Mouse (Mus musculus) gonadal fat pad, adult 2 months (tissue): ENCODE measurements around the gene Tmem183a. TPM values are rescaled to one million over a fixed set of nuclear protein-coding genes. Genes with fewer than 3 reads are reported as not detected.

Experiments
- DNase-seq: peaks from one replicate; pipeline ENCODE4 v3.0.0-alpha.2; 2012; ENCODE audit warnings: low read depth
- polyA plus RNA-seq: library from polyadenylated mRNA; depleted of rRNA; stranded (reverse); fragments of >200 nt; gene quantifications from 2 replicates; pipeline ENCODE4 v1.2.3, GENCODE M21; 2012

Gene Tmem183a
- polyA plus RNA-seq, 1 experiment: 73.9 TPM

GRCm38 (mm10) chr1:134344005-134344950 is 17.5 kb downstream of the Tmem183a start:
- DNase-seq: no peak

- DNase-seq: no peak
Measured at GRCm38 (mm10) chr1:134343567-134343966, 18.2 kb downstream of the Tmem183a start.

- no peak for DNase-seq
Measured at GRCm38 (mm10) chr1:134342781-134343310, 18.9 kb downstream of the Tmem183a start.

GRCm38 (mm10) chr1:134342278-134342664 is 19.5 kb downstream of the Tmem183a start:
- DNase-seq: no peak

GRCm38 (mm10) chr1:134341641-134342277 is 20.0 kb downstream of the Tmem183a start:
- no peak for DNase-seq

GRCm38 (mm10) chr1:134339757-134340619 is 21.8 kb downstream of the Tmem183a start:
- DNase-seq: no peak

- DNase-seq: no peak
Measured at GRCm38 (mm10) chr1:134339162-134339561, 22.6 kb downstream of the Tmem183a start.

GRCm38 (mm10) chr1:134336958-134337710 is 24.6 kb downstream of the Tmem183a start:
- no peak for DNase-seq

GRCm38 (mm10) chr1:134335924-134336810 is 25.6 kb downstream of the Tmem183a start:
- DNase-seq: no peak

- no peak for DNase-seq
Measured at GRCm38 (mm10) chr1:134335211-134335923, 26.4 kb downstream of the Tmem183a start.

- no peak for DNase-seq
Measured at GRCm38 (mm10) chr1:134334111-134334827, 27.5 kb downstream of the Tmem183a start.

- DNase-seq: no peak
Measured at GRCm38 (mm10) chr1:134333371-134334110, 28.2 kb downstream of the Tmem183a start.

- DNase-seq: no peak
Measured at GRCm38 (mm10) chr1:134332770-134333271, 29.0 kb downstream of the Tmem183a start, which contains the start of gene Ppfia4. Ppfia4 (minus strand) TSS chr1:134332928.

GRCm38 (mm10) chr1:134331879-134332635 is 29.7 kb downstream of the Tmem183a start:
- DNase-seq: no peak

- no peak for DNase-seq
Measured at GRCm38 (mm10) chr1:134326841-134327346, 34.9 kb downstream of the Tmem183a start.

GRCm38 (mm10) chr1:134322591-134322990 is 39.2 kb downstream of the Tmem183a start:
- DNase-seq: no peak
